Mouse (Mus musculus) Muller cell, postnatal 12 days (primary cell): ENCODE measurements at regions not wholly inside any gene's neighbourhood (a gene's known extent, or its start where the extent isn't known, plus 50 kb on each side); places are given as distances from the start of the nearest gene placed in this dataset.
"Not testable (repeated sequence)": the region's sequence is repeated elsewhere in the genome, so short reads cannot be mapped to it uniquely, and the experiment has no call there.

Experiments used
- DNase-seq: peaks from one replicate; pipeline ENCODE4 v3.0.0-alpha.2; 2015; ENCODE audit errors: inconsistent ontology term

GRCm38 (mm10) chr2:71597956-71598355 lies 51.4 kb upstream of the Dlx2 start:
- DNase-seq = no peak

- DNase-seq = peak; percentile 26
These were observed 51.8 kb upstream of the Dlx2 start for GRCm38 (mm10) chr2:71598368-71598767.

- peak; percentile 79 for DNase-seq
These were observed 52.2 kb upstream of the Dlx2 start for GRCm38 (mm10) chr2:71598778-71599177.

DNA sequence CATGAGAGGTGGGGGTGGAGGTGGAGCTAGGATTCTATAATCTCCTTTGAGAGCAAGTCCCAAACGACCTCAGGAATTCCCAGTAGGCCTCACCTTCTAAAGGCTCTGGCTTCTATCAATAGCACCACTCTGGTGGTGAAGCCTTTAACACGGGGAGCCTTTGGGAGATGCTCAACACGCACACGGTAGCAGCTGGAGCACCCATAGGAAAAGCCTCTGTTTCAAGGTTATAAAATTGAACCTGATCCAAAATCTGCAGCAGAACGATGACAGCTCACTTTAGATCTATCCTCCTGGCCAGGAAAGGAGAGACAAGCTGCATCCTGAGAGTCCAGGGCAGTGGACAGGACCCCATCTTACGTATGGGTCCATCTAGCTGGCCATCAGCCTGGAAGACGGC lies 53.7 kb upstream of the Dlx2 start:
- no peak for DNase-seq

GRCm38 (mm10) chr2:71600999-71601398 lies 54.4 kb upstream of the Dlx2 start:
- DNase-seq = no peak

DNA sequence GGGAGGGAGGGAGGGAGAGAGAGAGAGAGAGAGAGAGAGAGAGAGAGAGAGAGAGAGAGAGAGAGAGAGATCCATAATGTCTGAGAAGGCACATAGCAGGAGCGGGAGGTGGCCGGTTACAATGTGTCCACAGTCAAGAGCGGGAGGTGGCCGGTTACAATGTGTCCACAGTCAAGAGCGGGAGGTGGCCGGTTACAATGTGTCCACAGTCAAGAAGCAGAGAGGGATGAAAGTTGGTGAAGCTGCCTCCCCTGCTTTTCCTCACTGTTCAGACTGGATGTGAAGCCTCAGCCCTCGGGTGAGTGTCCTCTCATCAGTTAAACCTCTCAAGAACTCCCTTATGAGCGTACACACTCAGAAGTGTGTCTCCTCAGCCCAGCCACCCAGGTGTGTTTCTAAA lies 57.2 kb upstream of the Dlx2 start:
- DNase-seq = not testable (repeated sequence)

DNA sequence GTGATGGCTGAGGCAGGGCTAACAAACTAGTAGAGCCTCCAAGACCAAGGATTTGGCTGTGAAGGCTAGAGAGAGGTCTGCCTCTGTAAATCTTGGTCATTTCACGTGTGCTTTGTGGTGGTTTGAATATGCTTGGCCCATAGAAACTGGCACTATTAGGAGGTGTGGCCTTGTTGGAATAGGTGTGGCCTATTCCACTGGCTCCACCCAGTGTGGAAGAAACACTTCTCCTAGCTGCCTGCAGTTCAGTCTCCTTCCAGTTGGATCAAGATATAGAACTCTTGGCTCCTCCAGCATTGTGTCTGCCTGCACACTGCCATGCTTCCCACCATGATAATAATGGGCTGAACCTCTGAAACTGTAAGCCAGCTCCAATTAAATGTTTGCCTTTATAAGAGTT lies 59.1 kb upstream of the Dlx2 start:
- no peak for DNase-seq

- no peak for DNase-seq
These were observed 60.5 kb upstream of the Dlx2 start for GRCm38 (mm10) chr2:71607087-71607502.

DNA sequence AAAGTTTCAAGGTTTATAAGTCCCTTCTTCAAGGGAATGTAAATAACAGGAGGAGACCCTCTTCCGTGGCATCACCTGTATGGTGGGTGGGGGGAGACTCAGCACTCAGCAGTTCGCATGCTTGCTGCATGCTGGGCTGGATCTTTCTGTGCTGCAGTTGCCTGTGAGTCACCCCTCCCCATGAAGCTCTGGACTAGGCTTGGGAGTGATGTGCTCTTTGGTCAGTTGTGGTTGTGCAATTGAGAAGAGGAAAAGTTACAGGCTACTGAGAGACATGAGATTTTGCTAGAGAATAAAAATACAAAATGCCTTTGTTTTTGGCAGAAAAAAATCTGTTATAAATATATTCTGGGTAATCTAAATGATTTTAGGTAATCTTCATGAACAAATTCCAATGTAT lies 66.7 kb upstream of the Dlx2 start:
- DNase-seq = no peak

DNA sequence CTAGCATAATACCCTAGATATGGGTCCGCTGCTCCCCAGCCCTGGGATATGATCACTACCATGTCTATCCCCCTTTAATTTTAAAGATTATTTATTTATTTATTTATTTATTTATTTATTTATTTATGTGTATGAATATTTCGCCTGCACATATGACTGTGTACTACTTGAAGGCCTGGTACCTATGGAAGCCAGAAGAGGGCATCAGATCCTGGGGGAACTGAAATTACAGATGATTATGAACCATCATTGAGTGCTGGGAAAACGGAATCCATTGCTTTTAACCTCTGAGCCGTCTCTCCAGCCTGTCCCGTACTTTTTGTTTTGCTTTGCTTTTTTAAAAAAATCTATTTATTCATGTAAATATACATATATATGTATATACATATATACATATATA lies 70.0 kb upstream of the Dlx2 start:
- no peak for DNase-seq

DNA sequence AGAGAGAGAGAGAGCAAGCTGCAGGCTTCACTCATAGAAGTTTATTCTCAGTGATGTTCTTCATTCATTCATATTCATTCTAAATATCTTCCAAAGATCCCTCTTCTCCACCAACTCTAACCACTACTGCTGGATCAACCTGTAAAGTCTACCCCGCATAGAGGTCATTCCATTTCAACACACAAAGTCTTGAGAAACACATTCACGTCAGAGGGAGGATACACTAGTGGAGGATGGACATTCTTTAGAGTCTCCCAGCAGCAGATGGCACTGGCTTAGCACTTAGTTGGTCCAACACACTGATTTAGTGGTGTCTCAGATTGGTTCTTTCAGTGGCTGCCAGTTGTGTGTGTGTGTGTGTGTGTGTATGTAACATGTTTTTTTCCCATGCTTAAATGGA lies 74.9 kb upstream of the Dlx2 start:
- no peak for DNase-seq

- DNase-seq = no peak
These were observed 76.1 kb upstream of the Dlx2 start for GRCm38 (mm10) chr2:71622532-71623099.

GRCm38 (mm10) chr2:71623134-71623533 lies 76.6 kb upstream of the Dlx2 start:
- DNase-seq = no peak

GRCm38 (mm10) chr2:71625298-71625902 lies 78.8 kb upstream of the Dlx2 start:
- no peak for DNase-seq

DNA sequence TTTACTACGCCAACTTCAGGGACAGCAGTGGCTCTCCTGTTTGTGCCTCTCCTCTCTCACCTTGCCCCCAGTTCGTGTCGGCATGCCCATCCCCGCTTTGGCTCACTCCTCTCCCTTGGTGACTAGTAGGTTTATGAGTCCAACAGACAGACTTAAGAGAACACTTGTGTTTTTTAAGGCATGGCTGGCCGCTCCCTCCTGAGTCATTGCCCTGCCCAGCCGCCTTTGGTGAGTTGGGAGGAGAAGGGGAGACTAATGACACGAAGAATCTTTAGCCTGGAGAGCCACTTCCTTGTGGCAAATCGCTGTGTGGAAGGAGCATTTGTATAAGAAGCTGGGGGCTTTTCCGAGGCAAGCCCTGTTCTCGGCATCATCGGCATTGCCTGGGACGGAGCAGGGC lies 79.8 kb upstream of the Dlx2 start:
- DNase-seq = no peak

DNA sequence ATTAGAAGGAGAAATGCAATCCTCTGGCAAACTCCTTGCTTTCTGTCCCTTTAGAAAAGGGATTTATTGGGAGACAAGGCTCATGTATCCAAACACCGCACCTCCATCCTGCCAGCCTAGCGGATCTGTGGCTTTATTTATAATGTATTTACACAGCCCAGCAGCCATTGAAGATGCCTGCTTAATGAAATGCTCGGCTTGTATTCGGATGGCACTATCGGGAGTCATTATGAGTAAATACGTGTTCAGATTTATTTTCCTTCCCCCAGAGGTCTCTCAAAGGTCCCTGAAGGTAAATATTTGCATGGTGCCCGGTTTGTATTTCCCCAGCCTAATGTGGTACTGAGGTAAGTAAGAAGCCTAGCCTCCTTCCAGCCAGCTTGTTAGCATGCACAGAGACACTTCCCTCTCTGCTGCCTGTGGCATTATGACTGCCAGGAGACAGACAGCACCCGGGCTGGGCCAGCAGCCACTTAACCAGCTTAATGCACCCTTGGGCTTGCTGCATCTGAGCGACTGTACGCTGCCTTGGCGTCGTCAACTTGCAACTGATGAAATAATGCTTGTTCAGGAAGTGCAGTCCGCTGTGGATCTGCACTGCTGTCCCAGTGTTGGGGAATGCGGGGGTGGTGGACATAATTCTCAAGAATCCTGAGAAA lies 80.7 kb upstream of the Dlx2 start:
- peak; percentile 12 for DNase-seq

DNA sequence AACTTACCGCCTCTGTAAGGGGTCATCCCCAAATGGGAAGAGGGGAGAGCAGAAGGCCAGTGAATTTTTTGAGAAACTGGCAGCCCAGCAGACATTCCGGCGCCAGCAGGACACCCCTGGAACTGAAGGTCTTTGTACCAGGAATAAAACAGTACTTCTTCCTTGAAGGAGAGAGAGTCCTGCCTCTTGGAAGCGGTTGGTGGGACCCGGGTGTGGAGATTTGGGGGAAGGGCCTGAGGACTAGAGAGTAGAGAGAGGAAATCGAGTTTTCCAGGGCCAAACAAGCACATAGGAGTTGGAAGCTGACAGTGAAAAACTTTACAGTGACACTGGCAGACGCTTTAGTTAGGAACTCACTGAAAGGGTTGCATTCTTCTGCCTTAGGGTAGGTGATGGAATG lies 82.3 kb upstream of the Dlx2 start:
- no peak for DNase-seq

GRCm38 (mm10) chr2:71629301-71630142 lies 83.0 kb upstream of the Dlx2 start:
- peak; percentile 35 for DNase-seq

DNA sequence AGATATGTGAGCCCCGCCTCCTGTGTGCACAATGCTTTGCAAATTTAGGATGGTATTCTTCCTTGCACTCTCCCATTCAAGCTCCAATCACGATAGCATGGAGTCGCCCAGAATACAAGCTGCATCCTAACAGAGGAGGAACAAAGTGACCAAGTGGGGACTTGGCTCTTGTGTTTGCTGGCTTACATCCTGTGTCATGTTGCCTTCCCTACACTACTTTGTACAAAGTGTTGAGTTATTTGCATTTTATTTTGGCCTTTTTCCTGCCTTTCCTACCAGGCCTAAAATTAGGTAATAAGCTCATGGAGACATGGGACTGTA lies 83.5 kb upstream of the Dlx2 start:
- DNase-seq = no peak

- no peak for DNase-seq
These were observed 86.9 kb upstream of the Dlx2 start for GRCm38 (mm10) chr2:71633471-71633870.

GRCm38 (mm10) chr2:71634471-71634870 lies 87.9 kb upstream of the Dlx2 start:
- DNase-seq = no peak

GRCm38 (mm10) chr2:71636134-71636533 lies 89.6 kb upstream of the Dlx2 start:
- DNase-seq = no peak

GRCm38 (mm10) chr2:71636590-71636989 lies 90.0 kb upstream of the Dlx2 start:
- peak; percentile 23 for DNase-seq
